Mouse (Mus musculus): ENCODE measurements around the gene Rab17. TPM values are rescaled to one million over a fixed set of nuclear protein-coding genes. Genes with fewer than 3 reads are reported as not detected.

The Rab17 gene
- polyA plus RNA-seq, 1 experiment from 2014 or later, result 1.0 TPM

DNA sequence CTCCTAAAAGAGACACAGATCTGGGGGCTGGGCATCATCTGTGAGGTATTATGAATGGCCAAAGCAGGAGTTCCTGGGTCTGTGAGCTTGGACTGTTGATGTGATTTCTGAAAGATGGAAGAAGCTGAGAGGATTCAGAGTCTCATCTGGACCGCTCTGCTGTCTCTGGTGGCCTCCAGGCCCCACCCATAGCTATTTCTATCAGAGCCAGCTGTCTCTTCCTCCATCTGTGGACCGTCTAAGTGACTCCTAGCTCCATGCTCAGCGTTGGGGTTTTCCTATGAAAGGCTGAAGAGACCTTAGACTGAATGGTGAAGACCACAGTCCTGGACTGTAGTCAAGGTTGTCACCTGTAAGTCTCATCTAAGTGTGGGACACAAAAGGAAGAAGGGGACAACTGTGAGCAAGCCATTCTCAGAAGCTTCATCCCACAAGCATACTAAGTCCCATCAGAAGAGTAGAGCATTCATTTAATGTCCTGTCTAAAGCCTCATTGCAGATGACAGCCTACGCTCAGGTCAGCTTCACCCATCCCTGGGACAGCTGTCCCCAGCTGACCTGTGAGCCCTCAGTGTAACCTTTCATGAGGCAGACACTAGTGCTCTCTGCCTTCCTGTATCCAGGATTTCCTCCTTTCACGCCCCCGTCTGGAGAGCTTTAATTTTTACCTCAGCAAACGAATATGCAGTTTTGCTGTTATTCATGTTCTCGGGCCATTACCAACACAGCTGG, 34.2 kb upstream of the Rab17 start:
- Histone ChIP-seq H3K4me2 (replicated peaks) (no peak overlapping the region), H3K4me1 (peaks cover 17% of the 10 kb centered on the region), H3K9ac (no peak overlapping the region), H3K4me3 (no peak overlapping the region), H3K27ac (no peak overlapping the region), H3K27me3 (no peaks in the 10 kb centered on the region), H3K9me3 (no peaks in the 10 kb centered on the region), H3K36me3 (no peaks in the 10 kb centered on the region)
- no peak for ATAC-seq (ENCODE audit: low FRiP score, low read depth)
- WGBS, result 86% methylated on average over 8 of the region's 8 CpGs

DNA sequence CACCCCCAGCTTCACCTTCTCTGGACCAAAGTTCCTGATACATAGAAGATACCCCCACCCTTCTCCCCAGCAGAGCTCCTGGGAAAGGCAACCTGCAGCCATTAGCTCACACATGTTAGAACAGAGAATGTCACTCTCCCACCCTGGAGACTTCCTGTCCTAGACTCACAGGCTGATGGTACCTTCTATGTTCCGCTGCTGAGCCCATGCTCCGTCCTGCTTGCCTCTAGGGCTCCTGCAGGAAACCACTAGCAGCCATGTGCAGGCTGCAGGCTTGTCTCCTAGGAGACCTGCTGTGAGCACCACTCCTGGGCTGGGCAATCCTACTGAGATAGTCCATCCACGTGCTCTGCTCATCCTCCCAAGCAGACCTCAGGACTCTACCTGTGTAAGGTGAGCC, 33.2 kb upstream of the Rab17 start:
- Histone ChIP-seq H3K9ac (no peak overlapping the region), H3K4me2 (replicated peaks) (no peak overlapping the region), H3K27ac (no peak overlapping the region), H3K4me1 (peaks cover 23% of the 10 kb centered on the region), H3K36me3 (no peaks in the 10 kb centered on the region), H3K27me3 (no peaks in the 10 kb centered on the region), H3K4me3 (no peak overlapping the region), H3K9me3 (no peaks in the 10 kb centered on the region)
- WGBS, result 89% methylated on average over 3 of the region's 3 CpGs
- ATAC-seq (ENCODE audit: low FRiP score, low read depth), result no peak

DNA sequence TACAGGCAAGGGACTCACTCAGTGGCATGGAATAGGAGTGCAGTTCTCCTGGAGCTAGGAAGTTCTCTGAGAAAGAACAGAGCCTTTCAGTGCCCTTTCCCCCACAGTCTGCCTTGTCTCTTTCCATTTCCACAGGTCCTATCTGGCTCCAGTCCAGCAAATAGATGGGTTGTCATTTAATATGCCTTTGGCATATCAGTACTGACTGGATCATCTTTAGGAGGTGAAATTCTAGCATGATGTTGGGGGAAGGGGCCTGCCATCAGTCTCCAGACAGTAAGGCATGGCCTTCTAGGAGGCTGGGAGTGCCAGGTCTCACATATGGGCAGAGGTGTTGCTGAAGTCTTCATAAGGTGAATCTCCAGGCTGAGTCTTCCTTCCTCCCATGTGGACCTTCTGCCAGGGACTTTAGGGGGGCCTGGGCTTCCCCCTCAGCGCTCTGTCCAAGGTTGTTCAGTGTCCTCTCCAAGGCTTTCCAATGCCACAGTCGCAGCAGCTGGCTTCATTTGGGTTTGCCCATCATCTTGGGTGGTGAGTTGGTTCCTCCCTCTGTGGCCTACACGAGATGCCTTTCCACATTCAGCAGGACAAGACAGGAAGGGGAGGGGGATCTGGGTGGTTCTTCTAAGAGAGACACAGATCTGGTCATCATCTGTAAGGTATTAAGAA, 32.5 kb upstream of the Rab17 start:
- Histone ChIP-seq H3K4me3 (no peak overlapping the region), H3K4me1 (peaks cover 23% of the 10 kb centered on the region), H3K9me3 (no peaks in the 10 kb centered on the region), H3K27ac (no peak overlapping the region), H3K27me3 (no peaks in the 10 kb centered on the region), H3K36me3 (no peaks in the 10 kb centered on the region), H3K9ac (no peak overlapping the region), H3K4me2 (replicated peaks) (no peak overlapping the region)
- no peak for ATAC-seq (ENCODE audit: low FRiP score, low read depth)
- WGBS, result 88% methylated on average over 3 of the region's 3 CpGs

DNA sequence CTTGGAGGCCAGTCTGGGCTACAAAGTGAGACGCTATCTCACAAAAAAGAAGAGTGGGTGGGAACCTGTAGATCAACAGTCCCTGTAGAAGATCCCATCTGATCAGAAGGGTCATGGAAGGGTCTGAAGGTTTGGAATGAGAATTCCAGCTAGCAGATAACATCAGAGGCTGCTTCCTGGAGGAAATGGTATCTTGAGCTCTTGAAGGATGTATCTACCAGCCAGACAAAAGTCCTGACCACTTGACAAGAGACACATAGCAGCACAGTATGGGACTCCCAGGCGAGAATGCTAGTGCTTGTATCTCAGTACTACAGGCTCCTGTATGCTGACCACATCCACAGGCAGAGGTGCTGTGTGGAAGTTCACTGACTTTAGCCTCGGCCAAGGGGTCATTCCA, 31.6 kb upstream of the Rab17 start:
- WGBS, result 80% methylated on average over 3 of the region's 3 CpGs
- Histone ChIP-seq H3K9ac (no peak overlapping the region), H3K27me3 (no peaks in the 10 kb centered on the region), H3K27ac (no peak overlapping the region), H3K9me3 (peaks cover 4% of the 10 kb centered on the region; the same call in 1 of the 2 replicates), H3K4me3 (no peak overlapping the region), H3K4me2 (replicated peaks) (no peak overlapping the region), H3K4me1 (peaks cover 23% of the 10 kb centered on the region), H3K36me3 (no peaks in the 10 kb centered on the region)
- no peak for ATAC-seq (ENCODE audit: low FRiP score, low read depth)

DNA sequence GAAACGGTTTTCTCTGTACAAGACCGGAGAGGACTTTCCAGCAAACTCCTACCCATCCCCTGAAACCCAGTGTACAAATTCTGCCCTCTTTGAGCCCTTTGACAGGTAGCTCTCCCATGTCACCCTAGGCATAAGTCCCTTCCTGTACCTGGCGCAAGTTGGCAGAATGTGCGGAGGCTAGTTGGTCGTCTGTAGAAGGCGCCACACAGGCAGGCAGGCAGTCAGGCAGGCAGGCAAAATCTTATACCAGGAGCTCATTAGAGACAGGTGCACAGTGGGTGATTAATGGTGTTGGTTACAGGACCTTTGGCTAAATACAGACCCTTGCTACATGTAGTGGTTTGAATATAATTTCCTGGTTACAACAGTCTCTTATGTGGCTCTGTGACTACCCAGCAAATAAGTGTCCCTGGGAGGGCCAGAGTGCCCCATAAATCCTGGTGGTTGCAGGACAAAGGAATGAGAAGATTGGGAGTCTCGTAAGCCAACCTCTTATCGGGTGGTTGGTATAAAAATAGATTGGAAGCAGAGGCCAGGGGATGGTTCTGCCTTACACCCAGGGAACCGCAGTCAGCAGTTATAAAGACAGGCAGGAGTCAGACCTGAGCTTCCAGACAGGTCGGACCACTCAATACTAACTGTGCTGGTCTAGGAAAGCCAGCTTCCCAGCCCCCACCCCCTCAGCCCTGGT, 30.6 kb upstream of the Rab17 start:
- Histone ChIP-seq H3K4me1 (peaks cover 23% of the 10 kb centered on the region), H3K27me3 (no peaks in the 10 kb centered on the region), H3K4me3 (peak overlapping the region; percentile 70), H3K27ac (no peak overlapping the region), H3K4me2 (replicated peaks) (peak overlapping the region; percentile 93), H3K9ac (no peak overlapping the region), H3K9me3 (peaks cover 7% of the 10 kb centered on the region; the same call in 1 of the 2 replicates), H3K36me3 (no peaks in the 10 kb centered on the region)
- 59% methylated on average over 10 of the region's 10 CpGs for WGBS
- ATAC-seq (ENCODE audit: low FRiP score, low read depth), result no peak

DNA sequence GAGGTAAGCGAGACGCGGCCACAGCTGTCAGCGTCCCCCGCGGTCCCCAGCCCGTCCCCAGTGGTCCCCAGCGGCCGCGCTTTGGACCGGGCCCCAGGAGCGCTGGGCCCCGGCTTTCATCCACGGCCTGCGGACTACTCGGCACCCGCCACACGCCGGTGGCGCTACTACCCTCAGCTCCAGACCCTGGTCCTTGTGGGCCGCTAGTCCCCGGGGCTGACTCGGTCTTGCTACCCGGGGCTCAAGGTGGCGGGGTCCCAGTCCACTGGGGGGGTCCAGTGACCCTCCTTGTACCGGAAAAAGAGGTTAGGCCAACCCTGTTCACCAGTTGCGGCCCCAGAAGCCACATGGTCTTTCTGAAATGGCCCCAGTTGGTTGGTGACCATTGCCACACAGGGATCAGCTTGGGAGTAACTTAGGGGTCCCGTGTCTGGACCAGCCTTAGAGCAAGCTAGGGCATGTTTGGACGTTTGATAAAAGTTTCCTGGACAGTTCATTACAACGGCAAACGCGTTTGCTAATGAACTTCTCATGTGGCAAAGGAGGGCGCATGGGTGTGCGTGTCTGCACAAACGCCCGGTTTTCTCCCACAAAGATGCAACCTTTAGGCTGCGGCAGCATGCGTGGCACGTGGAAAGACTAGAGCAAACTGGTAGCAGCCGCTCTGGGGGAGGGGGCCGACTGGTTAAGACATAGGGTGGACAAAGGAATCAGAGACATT, 29.6 kb upstream of the Rab17 start:
- H3K27me3 ChIP-seq, result no peaks in the 10 kb centered on the region
- peaks cover 23% of the 10 kb centered on the region for H3K4me1 ChIP-seq
- H3K9ac ChIP-seq, result peak overlapping the region; percentile 86
- 2% methylated on average over 41 of the region's 41 CpGs for WGBS
- peak overlapping the region; percentile 70 for H3K4me3 ChIP-seq
- ATAC-seq (ENCODE audit: low FRiP score, low read depth), result peak; percentile 74
- H3K36me3 ChIP-seq, result no peaks in the 10 kb centered on the region
- H3K4me2 ChIP-seq (replicated peaks), result peak overlapping the region; percentile 93
- 0 out of 2 replicates have a peak overlapping the region, but pooled peaks have one; percentile 16 for H3K27ac ChIP-seq
- H3K9me3 ChIP-seq, result peaks cover 7% of the 10 kb centered on the region; the same call in 1 of the 2 replicates

DNA sequence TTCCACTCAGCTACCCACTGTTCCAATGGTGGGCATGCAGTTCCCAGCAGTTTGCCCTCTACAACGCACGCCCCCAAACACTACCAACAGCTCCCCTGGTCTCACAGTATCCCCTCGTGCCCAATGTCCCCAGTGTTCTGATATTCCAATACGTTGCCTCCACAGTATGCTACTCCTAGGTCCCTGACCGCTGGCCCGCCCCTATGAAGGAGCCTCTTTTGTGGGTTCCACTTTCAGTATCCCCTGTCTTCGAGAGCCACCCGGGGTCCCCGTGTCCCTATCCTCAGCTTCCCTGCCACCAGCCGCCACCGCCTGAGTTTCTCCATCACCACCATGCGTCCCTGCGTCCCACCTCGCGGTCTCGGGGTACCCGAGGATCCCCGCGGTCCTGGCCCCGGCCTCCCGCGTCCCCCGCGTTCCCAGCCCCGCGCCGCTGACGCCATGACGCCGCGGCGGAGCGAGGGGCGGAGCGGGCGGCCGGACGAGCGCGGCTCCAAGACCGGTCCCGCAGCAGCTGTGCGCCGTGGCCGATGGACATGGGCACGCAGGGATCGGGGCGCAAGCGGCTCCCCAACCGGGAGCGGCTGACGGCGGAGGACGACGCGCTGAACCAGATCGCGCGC, 28.9 kb upstream of the Rab17 start, which contains the start of gene Lrrfip1:
Gene Lrrfip1 (plus strand): TSS at position 470 of the 623 bp plus-strand sequence.
- peak within 1 kb of the TSS; percentile 86 for H3K9ac ChIP-seq
- 0 out of 2 replicates have a peak within 1 kb of the TSS, but pooled peaks have one; percentile 16 for H3K27ac ChIP-seq
- H3K27me3 ChIP-seq, result no peaks in the 10 kb centered on the region
- H3K4me1 ChIP-seq, result peaks cover 23% of the 10 kb centered on the region
- H3K36me3 ChIP-seq, result no peaks in the 10 kb centered on the region
- peak; percentile 87 for ATAC-seq (ENCODE audit: low FRiP score, low read depth)
- H3K4me2 ChIP-seq (replicated peaks), result peak within 1 kb of the TSS; percentile 93
- peak within 1 kb of the TSS; percentile 70 for H3K4me3 ChIP-seq
- 3% methylated on average over 59 of the region's 59 CpGs for WGBS
- peaks cover 7% of the 10 kb centered on the region; the same call in 1 of the 2 replicates for H3K9me3 ChIP-seq

DNA sequence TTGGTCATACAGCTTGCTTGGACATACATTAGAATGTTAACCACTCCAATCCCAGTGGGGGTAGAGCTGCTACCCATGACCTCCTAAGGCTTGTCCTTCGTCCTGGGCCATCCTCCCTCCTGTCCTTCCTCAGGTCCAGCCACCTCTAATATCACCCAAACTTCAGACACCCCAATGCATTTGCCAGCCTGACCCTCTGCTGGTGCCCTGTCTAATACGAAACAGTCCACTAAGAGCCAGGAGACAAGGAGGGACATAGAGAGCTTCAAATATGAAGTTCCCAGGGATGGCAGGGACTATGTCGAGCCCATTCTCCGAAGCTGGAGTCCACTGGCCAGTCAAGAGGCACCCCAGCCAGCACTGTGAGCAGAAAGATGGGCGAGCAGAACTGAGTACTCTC, 28.2 kb upstream of the Rab17 start:
- ATAC-seq (ENCODE audit: low FRiP score, low read depth), result no peak
- Histone ChIP-seq H3K9me3 (peaks cover 7% of the 10 kb centered on the region; the same call in 1 of the 2 replicates), H3K4me2 (replicated peaks) (peak overlapping the region; percentile 93), H3K27me3 (no peaks in the 10 kb centered on the region), H3K4me1 (peaks cover 23% of the 10 kb centered on the region), H3K36me3 (no peaks in the 10 kb centered on the region), H3K4me3 (peak overlapping the region; percentile 70; the same call in 1 of the 2 replicates), H3K9ac (no peak overlapping the region; the same call in 1 of the 2 replicates), H3K27ac (no peak overlapping the region)
- 87% methylated on average over 5 of the region's 5 CpGs for WGBS

DNA sequence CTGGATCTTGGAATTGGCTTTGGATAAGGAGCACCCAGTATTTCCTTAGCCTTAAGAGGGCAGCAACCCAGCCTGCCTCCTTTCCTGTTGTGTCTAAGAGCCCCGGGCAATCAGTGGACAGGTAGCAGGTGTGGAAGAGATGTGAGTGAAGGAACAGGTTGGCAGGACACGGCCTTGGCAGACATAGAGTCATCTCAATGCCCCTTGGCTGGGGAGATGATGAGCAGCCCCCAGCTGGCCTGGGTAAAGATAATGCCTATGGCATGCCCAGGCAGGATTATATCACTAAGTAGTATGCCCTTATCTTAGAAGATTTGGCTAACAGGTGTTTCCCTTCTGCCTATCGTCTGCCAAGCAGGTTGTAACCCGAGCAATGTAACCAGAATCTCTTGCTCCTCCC, 27.7 kb upstream of the Rab17 start:
- 54% methylated on average over 4 of the region's 4 CpGs for WGBS
- ATAC-seq (ENCODE audit: low FRiP score, low read depth), result no peak

DNA sequence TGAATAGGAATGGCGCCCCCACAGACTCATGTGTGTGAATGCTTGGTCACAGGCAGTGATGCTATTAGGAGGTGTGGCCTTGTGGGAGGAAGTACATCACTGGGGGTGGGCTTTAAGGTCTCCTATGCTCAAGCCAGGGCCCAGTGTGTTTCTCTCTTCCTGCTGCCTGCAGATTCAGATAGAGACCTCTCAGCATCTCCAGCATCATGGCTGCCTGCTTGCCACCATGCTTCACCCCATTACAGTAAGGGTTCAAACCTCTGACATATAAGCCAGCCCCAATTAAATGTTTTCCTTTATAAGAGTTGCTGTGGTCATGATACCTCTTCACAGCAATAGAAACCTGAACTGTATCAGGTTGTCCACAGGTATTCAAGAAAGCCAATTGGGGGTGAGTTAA, 26.5 kb upstream of the Rab17 start:
- H3K4me1 ChIP-seq, result peaks cover 23% of the 10 kb centered on the region
- 93% methylated on average over 1 of the region's 1 CpGs for WGBS
- no peak overlapping the region for H3K9ac ChIP-seq
- no peak overlapping the region for H3K27ac ChIP-seq
- no peaks in the 10 kb centered on the region for H3K36me3 ChIP-seq
- no peak overlapping the region for H3K4me3 ChIP-seq
- ATAC-seq (ENCODE audit: low FRiP score, low read depth), result no peak
- H3K9me3 ChIP-seq, result peaks cover 7% of the 10 kb centered on the region; the same call in 1 of the 2 replicates
- H3K4me2 ChIP-seq (replicated peaks), result no peak overlapping the region
- H3K27me3 ChIP-seq, result no peaks in the 10 kb centered on the region

More for the DNA sequence above, 27.7 kb upstream of the Rab17 start:
- Histone ChIP-seq H3K9ac (no peak overlapping the region), H3K4me1 (peaks cover 23% of the 10 kb centered on the region), H3K9me3 (peaks cover 7% of the 10 kb centered on the region; the same call in 1 of the 2 replicates), H3K36me3 (no peaks in the 10 kb centered on the region), H3K4me3 (no peak overlapping the region), H3K27ac (no peak overlapping the region), H3K4me2 (replicated peaks) (no peak overlapping the region), H3K27me3 (no peaks in the 10 kb centered on the region)

DNA sequence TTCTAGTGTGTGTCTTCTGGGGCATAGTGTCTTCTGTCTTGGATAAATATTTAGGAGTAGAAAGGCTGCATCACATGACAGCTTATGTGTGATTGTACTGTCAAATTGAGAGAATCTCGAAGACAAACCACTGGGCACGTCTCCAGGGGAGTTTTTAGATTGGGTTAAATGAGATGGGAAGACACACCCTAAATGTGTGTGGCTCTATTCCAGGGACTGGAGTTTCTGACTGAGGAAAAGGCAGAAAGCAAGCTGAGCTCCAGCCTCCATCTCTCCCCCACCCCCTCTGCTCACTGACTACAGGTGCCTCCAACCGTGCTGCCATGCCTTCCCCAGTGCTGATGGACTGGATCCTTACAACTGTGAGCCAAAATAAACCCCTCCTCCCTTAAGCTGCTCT, 11.9 kb upstream of the Rab17 start:
- no peak overlapping the region for H3K9ac ChIP-seq
- no peaks in the 10 kb centered on the region for H3K27me3 ChIP-seq
- no peak for ATAC-seq (ENCODE audit: low FRiP score, low read depth)
- H3K4me2 ChIP-seq (replicated peaks), result no peak overlapping the region
- H3K9me3 ChIP-seq, result no peaks in the 10 kb centered on the region
- no peaks in the 10 kb centered on the region for H3K36me3 ChIP-seq
- H3K4me3 ChIP-seq, result no peak overlapping the region
- WGBS, result 74% methylated on average over 3 of the region's 3 CpGs
- H3K27ac ChIP-seq, result no peak overlapping the region
- H3K4me1 ChIP-seq, result no peaks in the 10 kb centered on the region
